Comparison of ENCODE assay signal across 16 mouse cellular contexts in genomic region chr11:44758857-44759256, GRCm38 (mm10).
"Had no signal": no experiment of that assay in that cellular context is flagged by ENCODE, and none has a peak within 500 bp of the region (broad histone marks: within the 10 kb centered on the region; RNA-seq: fewer than 3 reads in every experiment).

No protein-coding gene starts in this region.

- H3K27me3 ChIP-seq: lung, embryonic 15.5 days; midbrain, embryonic 13.5 days; midbrain, embryonic 15.5 days; neural tube, embryonic 12.5 days; stomach, embryonic 15.5 days had no signal

- H3K4me3 ChIP-seq: lung, embryonic 15.5 days; megakaryocyte, embryonic 14.5 days; midbrain, embryonic 13.5 days; midbrain, embryonic 15.5 days; neural tube, embryonic 12.5 days; stomach, embryonic 15.5 days had no signal

- DNase-seq: lung, adult 2 months; lung, postnatal 14 days; lung, postnatal 36 days; right cerebral cortex, postnatal 14 days; thymus, adult 2 months; thymus, postnatal 25 days; thymus, postnatal 4 days had no signal

- H3K9ac ChIP-seq: lung, embryonic 15.5 days; midbrain, embryonic 13.5 days; midbrain, embryonic 15.5 days; neural tube, embryonic 12.5 days; stomach, embryonic 15.5 days had no signal

- H3K4me2 ChIP-seq: lung, embryonic 15.5 days; midbrain, embryonic 11.5 days; midbrain, embryonic 13.5 days; midbrain, embryonic 15.5 days; neural tube, embryonic 12.5 days; stomach, embryonic 15.5 days had no signal

- H3K36me3 ChIP-seq: lung, embryonic 15.5 days; midbrain, embryonic 13.5 days; midbrain, embryonic 15.5 days; neural tube, embryonic 12.5 days; stomach, embryonic 15.5 days had no signal

- H3K4me1 ChIP-seq: megakaryocyte, embryonic 14.5 days; stomach, embryonic 15.5 days had no signal

- H3K27ac ChIP-seq: lung, embryonic 15.5 days; macrophage; midbrain, embryonic 13.5 days; midbrain, embryonic 15.5 days; neural tube, embryonic 12.5 days; stomach, embryonic 15.5 days; stomach, postnatal 0 days had no signal

- H3K9me3 ChIP-seq: lung, embryonic 15.5 days; midbrain, embryonic 13.5 days; midbrain, embryonic 15.5 days; neural tube, embryonic 12.5 days; stomach, embryonic 15.5 days had no signal
